Mouse (Mus musculus) kidney, embryonic 14.5 days (tissue): ENCODE measurements around the gene Prpf3. TPM values are rescaled to one million over a fixed set of nuclear protein-coding genes. Genes with fewer than 3 reads are reported as not detected.
"Not testable (repeated sequence)": the region's sequence is repeated elsewhere in the genome, so short reads cannot be mapped to it uniquely, and the experiment has no call there.

Experiments used
- ATAC-seq: fragments of 200-750 bp; cut with Nextera tagmentation; 2 replicates; pipeline ENCODE4 v1.8.0; 2017; ENCODE audit warnings: moderate number of reproducible peaks, mild to moderate bottlenecking, moderate TSS enrichment, moderate library complexity; ENCODE audit not compliant: low FRiP score, low TSS enrichment
- H3K27ac ChIP-seq: fragments of 300-500 bp; sonication (generic); 2 replicates; pipeline ENCODE4 v1.5.1; 2014; ENCODE audit warnings: low read depth, mild to moderate bottlenecking, low read length, moderate library complexity, mixed read lengths
- H3K27me3 ChIP-seq: fragments of 300-500 bp; sonication (generic); 2 replicates; pipeline ENCODE4 v1.6.1; 2014; ENCODE audit warnings: mild to moderate bottlenecking, low read length; ENCODE audit not compliant: control insufficient read depth, insufficient read depth
- H3K36me3 ChIP-seq: fragments of 300-500 bp; sonication (generic); 2 replicates; pipeline ENCODE4 v1.6.1; 2014; ENCODE audit warnings: low read length, mixed read lengths; ENCODE audit not compliant: control insufficient read depth, insufficient read depth
- H3K4me1 ChIP-seq: fragments of 300-500 bp; sonication (generic); 2 replicates; pipeline ENCODE4 v1.6.1; 2014; ENCODE audit warnings: low read length, mixed read lengths; ENCODE audit not compliant: control insufficient read depth, insufficient read depth
- H3K4me2 ChIP-seq: fragments of 300-500 bp; sonication (generic); replicated peaks from 2 replicates; pipeline ENCODE4 v1.6.1; 2014; ENCODE audit warnings: low read depth, mild to moderate bottlenecking, low read length
- H3K4me3 ChIP-seq: fragments of 300-500 bp; sonication (generic); 2 replicates; pipeline ENCODE4 v1.5.1; 2014; ENCODE audit warnings: mild to moderate bottlenecking, low read length
- H3K9ac ChIP-seq: fragments of 300-500 bp; sonication (generic); 2 replicates; pipeline ENCODE4 v1.6.1; 2014; ENCODE audit warnings: low read depth, mild to moderate bottlenecking, low read length, moderate library complexity
- H3K9me3 ChIP-seq: fragments of 300-500 bp; sonication (generic); 2 replicates; pipeline ENCODE4 v1.6.1; 2016; ENCODE audit warnings: low read length; ENCODE audit not compliant: control insufficient read depth
- WGBS: fragments of 180-500 bp; shearing (Covaris S2); extraction: QIAGEN DNeasy Blood & Tissue Kit; methylation state at CpG from one replicate; pipeline ENCODE4 v1.1.7; 2014; 5-methylcytosine and 5-hydroxymethylcytosine counted together
- polyA plus RNA-seq: library from polyadenylated mRNA; unstranded; fragments of >200 nt; fragmentation: Nextera tagmentation; extraction: Ambion mirVana; gene quantifications from 2 replicates; pipeline ENCODE4 v1.2.1, GENCODE M21; 2014

Gene Prpf3
- polyA plus RNA-seq, 1 experiment from 2014 or later = 60.8 TPM

DNA sequence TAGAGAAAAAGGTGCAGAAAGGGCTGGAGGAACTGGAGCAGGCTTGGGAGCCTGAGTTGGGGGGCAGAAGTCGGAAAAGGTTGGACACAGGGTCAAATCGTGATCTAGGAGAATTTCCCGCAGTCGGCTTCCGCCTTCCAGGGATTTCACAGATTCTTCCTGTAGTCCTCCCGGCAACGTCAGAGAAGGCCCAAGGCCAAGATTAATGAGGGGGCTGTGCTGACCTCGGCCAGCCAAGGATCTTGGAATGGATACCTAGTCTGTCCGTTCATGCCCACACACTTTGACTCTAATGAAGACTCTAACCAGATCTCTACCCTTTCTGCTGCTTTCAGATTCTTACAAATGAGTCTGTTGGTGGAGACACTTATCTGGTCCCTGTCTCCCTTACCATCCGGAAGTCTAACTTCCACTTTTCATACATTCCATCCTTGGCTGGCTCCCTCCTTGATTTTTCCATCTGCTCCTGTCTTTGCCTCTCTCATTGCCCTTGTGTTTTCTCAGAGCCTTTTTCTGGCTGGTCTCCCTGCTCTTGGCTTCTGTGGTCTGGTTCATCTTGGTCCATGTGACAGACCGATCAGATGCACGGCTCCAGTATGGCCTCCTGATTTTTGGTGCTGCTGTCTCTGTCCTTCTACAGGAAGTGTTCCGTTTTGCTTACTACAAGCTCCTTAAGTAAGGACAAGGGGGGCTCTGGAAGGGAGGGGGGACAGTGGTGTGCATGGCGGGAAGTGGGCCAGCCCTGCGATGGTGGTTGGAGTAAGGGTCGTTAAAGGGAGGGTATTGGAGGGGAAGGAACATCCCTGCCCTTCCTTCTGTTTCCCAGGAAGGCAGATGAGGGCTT lies 38.9 kb upstream of the Prpf3 start:
- Histone ChIP-seq H3K4me1 (peaks cover 30% of the 10 kb centered on the region), H3K9ac (peak overlapping the region; percentile 78), H3K9me3 (no peaks in the 10 kb centered on the region), H3K36me3 (peaks cover 7% of the 10 kb centered on the region; the same call in 1 of the 2 replicates), H3K27ac (peak overlapping the region; percentile 78; the same call in 1 of the 2 replicates), H3K4me3 (peak overlapping the region; percentile 70), H3K4me2 (peak overlapping the region; percentile 57), H3K27me3 (no peaks in the 10 kb centered on the region)
- WGBS = 7% methylated on average over 16 of the region's 16 CpGs
- peak; percentile 6; the same call in 1 of the 2 replicates for ATAC-seq

DNA sequence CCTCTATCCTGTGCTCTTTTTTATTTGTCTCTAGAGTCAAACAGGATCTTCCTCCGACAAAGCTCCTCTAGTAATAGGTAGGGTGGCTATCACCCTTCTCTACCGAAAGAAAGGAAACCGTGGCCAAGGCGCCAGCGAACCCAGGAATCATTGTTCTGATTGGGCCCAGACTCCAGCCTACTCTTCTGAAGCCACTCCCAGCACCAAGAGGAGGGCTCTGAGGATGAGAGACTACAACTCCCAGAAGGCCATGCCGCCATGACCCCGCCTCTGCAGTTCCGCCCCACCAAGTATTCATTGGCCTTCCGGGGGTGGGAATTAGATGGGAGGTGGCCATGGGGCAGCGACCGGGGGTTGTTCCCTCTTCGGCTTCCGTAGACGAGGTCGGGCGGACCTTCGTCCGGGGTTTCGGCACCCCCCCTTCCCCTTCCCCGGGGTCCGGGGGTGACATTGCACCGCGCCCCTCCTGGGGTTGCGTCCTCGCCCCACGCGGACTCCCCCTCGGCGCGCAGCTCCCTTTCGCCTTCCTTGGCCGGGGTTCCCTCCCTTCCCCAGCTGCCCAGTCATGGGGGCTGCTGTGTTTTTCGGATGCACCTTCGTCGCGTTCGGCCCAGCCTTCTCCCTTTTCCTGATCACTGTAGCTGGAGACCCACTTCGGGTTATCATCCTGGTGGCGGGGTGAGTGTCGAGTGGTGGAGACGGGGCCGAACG lies 38.1 kb upstream of the Prpf3 start, which contains the start of gene Aph1a:
Gene Aph1a, plus strand, starts transcription at position 364 of the 711 bp plus-strand sequence.
- not testable (repeated sequence) for H3K36me3 ChIP-seq, H3K9me3 ChIP-seq, H3K27me3 ChIP-seq
- peak; percentile 96 for ATAC-seq
- H3K9ac ChIP-seq = peak within 1 kb of the TSS; percentile 78
- H3K27ac ChIP-seq = peak within 1 kb of the TSS; percentile 93
- peak within 1 kb of the TSS; percentile 57 for H3K4me2 ChIP-seq
- whole genome bisulfite sequencing = 1% methylated on average over 24 of the region's 43 CpGs
- peak within 1 kb of the TSS; percentile 70 for H3K4me3 ChIP-seq
- peaks cover 30% of the 10 kb centered on the region for H3K4me1 ChIP-seq

DNA sequence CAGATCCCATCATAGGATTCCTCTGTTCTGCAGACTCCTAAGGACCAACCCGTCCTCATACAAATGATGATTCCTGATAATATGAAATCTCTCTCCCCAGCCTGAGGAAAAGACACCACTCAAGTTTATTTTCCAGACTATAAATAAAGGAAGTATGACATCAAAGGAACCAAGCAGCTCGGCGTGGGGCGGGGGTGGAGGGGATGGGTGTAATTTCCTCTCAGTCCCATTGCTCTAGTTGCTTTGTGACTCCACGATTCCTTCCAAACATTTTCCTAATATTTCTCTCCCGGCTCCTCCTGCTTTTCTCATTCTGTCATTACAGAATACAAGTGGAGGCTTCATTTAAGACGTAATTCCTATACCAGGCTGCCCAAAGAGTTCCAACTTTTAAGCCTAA lies 37.4 kb upstream of the Prpf3 start:
- 8% methylated on average over 7 of the region's 7 CpGs for WGBS
- Histone ChIP-seq H3K4me1 (peaks cover 30% of the 10 kb centered on the region), H3K9me3 (no peaks in the 10 kb centered on the region), H3K9ac (peak overlapping the region; percentile 38; the same call in 1 of the 2 replicates), H3K4me3 (peak overlapping the region; percentile 70), H3K27ac (peak overlapping the region; percentile 93), H3K36me3 (peaks cover 7% of the 10 kb centered on the region; the same call in 1 of the 2 replicates), H3K4me2 (peak overlapping the region; percentile 54), H3K27me3 (no peaks in the 10 kb centered on the region)
- ATAC-seq = no peak

DNA sequence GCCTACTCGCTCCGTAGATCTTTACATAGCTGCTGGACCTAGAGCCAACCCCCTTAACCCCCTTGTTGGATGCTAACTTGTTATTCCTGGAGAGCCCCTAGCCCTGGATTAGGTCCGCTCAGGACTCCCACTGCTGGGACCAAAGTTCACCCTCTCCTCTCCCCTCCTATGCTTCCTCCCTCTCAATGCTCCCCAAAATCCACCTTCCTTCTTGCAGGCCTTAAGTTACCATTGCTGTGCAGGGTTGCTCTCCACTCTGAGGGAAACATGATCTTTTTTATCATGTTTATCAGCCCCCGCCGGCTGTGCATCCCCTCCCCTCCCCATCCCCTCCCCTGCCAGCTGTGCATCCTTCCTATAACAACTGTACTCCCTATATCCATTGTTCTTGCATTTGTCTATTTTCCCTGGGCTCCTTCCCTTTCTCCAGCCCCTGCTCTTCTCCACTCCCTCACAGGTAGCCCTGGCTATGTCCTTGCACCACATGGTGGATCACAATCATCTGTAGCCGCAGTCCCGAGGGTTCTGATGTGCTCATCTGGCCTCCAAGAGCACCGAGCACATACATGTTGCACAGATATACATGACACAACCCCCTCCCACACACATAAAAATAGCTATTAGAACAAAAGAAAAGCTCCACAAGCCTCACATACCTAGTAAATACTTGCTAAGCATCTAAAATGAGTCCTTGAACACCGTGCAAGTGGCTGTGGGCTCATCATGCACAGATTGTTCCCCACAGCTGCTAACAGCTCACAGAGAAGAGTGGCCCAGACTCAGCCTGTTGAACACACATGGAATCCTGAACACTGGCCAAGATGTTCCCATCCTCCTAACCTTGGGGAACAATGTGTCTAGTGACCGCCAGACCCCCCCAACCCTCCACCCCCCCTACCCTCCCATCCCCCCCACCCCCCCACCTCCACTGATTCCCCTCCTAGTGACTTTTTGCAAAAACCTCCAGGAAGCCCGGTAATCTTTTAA lies 36.7 kb upstream of the Prpf3 start:
- peak overlapping the region; percentile 93 for H3K27ac ChIP-seq
- 19% methylated on average over 11 of the region's 11 CpGs for WGBS
- peak overlapping the region; percentile 19; the same call in 1 of the 2 replicates for H3K9ac ChIP-seq
- peaks cover 30% of the 10 kb centered on the region for H3K4me1 ChIP-seq
- no peaks in the 10 kb centered on the region for H3K27me3 ChIP-seq
- peaks cover 1% of the 10 kb centered on the region; the same call in 1 of the 2 replicates for H3K36me3 ChIP-seq
- H3K4me2 ChIP-seq = peak overlapping the region; percentile 54
- peak; percentile 32; the same call in 1 of the 2 replicates for ATAC-seq
- peak overlapping the region; percentile 30; the same call in 1 of the 2 replicates for H3K4me3 ChIP-seq
- H3K9me3 ChIP-seq = no peaks in the 10 kb centered on the region

DNA sequence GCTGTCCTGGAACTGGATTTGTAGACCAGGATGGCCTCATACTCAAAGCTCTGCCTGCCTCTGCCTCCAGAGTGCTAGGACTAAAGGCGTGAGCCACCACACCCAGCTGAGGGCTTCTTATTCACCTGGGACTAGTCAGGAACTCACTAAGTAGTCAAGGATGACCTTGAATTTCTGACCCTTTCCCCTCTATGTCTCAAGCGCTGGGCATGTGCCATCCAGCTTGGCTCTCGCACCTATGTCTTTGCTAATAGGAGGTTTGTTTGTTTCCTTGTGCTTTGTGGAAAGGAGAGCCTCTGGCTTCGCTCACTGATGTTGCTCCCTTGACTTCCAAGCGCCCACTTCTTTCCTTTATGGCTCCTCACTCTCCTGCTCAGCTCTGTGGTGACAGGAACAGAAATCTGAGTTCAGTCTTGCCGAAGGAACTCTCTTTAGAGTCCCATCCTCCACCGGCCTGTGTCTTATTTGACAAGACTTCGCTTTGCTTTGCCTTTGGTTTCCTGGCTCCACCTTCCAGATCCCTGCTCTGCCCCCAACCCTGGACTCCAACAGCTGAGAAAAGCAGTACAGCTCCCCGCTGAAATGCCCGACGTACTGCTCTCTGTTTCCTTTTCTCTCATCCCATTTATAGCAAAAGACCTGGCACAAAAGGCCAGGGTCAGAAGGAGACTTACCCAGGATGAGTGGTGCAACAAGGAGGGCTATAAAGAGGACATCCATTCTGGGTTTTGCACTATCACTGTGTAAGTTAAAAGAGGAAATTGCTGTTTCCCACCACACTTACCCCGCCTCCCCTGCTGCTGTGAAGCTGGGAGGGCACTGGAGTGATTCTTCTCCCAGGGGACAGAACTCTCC lies 35.8 kb upstream of the Prpf3 start, which contains the start of gene BC028528:
Gene BC028528, minus strand, starts transcription at position 795 of the 855 bp plus-strand sequence.
- ATAC-seq = no peak

DNA sequence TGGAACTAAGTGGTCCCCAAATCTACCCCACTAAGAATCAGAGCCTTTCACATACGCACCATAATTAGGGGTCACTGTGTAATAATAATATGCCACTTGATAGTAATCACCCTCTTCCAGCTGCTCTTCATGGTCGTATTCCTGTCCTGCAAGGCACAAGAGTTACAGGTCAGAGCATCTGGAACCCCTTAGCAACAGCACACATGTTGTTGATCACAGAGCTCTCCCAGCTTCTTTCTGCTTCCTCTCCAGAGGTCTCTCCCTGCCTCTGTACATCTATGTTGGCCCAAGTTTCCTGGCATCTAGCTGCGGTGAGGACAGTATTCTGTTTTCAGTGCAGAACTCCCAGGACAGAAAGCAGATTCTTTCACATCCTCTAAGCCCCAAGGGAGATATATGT lies 34.0 kb upstream of the Prpf3 start:
- 83% methylated on average over 3 of the region's 3 CpGs for WGBS
- Histone ChIP-seq H3K4me2 (no peak overlapping the region), H3K4me1 (peaks cover 22% of the 10 kb centered on the region), H3K27ac (no peak overlapping the region), H3K9ac (no peak overlapping the region), H3K4me3 (no peak overlapping the region), H3K36me3 (no peaks in the 10 kb centered on the region; the same call in 1 of the 2 replicates), H3K27me3 (no peaks in the 10 kb centered on the region), H3K9me3 (no peaks in the 10 kb centered on the region)
- no peak for ATAC-seq

More for the DNA sequence above, 35.8 kb upstream of the Prpf3 start, which contains the start of gene BC028528:
- Histone ChIP-seq H3K4me2 (peak within 1 kb of the TSS; percentile 54), H3K36me3 (no peaks in the 10 kb centered on the region; the same call in 1 of the 2 replicates), H3K9me3 (no peaks in the 10 kb centered on the region), H3K27me3 (no peaks in the 10 kb centered on the region), H3K9ac (peak within 1 kb of the TSS; percentile 19), H3K4me1 (peaks cover 30% of the 10 kb centered on the region), H3K4me3 (peak within 1 kb of the TSS; percentile 30), H3K27ac (peak within 1 kb of the TSS; percentile 93)
- 15% methylated on average over 12 of the region's 12 CpGs for WGBS

DNA sequence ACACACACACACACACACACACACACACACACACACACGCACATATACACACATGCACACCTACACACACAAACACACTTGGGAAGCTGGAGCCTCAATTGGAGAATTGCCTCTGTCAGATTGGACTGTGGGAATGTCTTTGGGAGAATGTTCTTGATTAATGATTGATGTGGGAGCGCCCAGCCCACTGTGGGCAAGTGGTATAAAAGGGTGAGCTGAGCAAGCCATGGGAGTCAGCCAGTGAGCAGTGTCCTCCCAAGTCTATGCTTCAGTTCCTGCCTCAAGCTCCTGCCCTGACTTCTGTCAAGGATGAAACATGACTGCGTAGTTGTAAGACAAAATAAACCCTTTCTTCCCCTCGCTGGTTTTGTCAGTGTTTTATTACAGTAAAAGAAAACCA lies 31.9 kb upstream of the Prpf3 start:
- no peaks in the 10 kb centered on the region; the same call in 1 of the 2 replicates for H3K36me3 ChIP-seq
- no peaks in the 10 kb centered on the region for H3K9me3 ChIP-seq
- H3K4me3 ChIP-seq = no peak overlapping the region
- H3K4me1 ChIP-seq = peaks cover 17% of the 10 kb centered on the region
- no peak overlapping the region for H3K27ac ChIP-seq
- ATAC-seq = no peak
- no peak overlapping the region for H3K9ac ChIP-seq
- 51% methylated on average over 4 of the region's 4 CpGs for WGBS
- no peak overlapping the region for H3K4me2 ChIP-seq
- no peaks in the 10 kb centered on the region for H3K27me3 ChIP-seq
